Mouse (Mus musculus) testis, adult 2 months (tissue): Measurements from ENCODE around the gene Dstn. TPM values are rescaled to one million over a fixed set of nuclear protein-coding genes. Genes with fewer than 3 reads are reported as not detected.

Experiments
- H3K27ac ChIP-seq: fragments of 200-500 bp; 2 replicates; pipeline ENCODE4 v1.5.1; 2012; ENCODE audit warnings: low read depth, low read length; ENCODE audit not compliant: control insufficient read depth, insufficient read depth
- H3K27me3 ChIP-seq: fragments of 200-500 bp; 2 replicates; pipeline ENCODE4 v1.6.1; 2012; ENCODE audit warnings: mild to moderate bottlenecking, low read length, moderate library complexity; ENCODE audit not compliant: control insufficient read depth, insufficient read depth
- H3K36me3 ChIP-seq: fragments of 200-500 bp; 2 replicates; pipeline ENCODE4 v1.6.1; 2012; ENCODE audit warnings: mild to moderate bottlenecking, low read length; ENCODE audit not compliant: control insufficient read depth, insufficient read depth
- H3K4me1 ChIP-seq: fragments of 200-500 bp; 2 replicates; pipeline ENCODE4 v1.6.1; 2012; ENCODE audit warnings: low read length; ENCODE audit not compliant: control insufficient read depth, insufficient read depth
- H3K4me3 ChIP-seq: fragments of 200-500 bp; 2 replicates; pipeline ENCODE4 v1.5.1; 2012; ENCODE audit warnings: low read depth, mild to moderate bottlenecking, low read length, moderate library complexity, mixed read lengths; ENCODE audit not compliant: control insufficient read depth
- CTCF ChIP-seq: fragments of 200-500 bp; IDR thresholded peaks from 2 replicates; pipeline ENCODE4 v1.5.1; 2012; ENCODE audit warnings: low read depth, mild to moderate bottlenecking, inconsistent platforms, low read length, moderate library complexity; ENCODE audit not compliant: control insufficient read depth, insufficient read depth, insufficient replicate concordance
- POLR2A ChIP-seq: fragments of 200-500 bp; IDR thresholded peaks from 2 replicates; pipeline ENCODE4 v1.6.1; 2012; ENCODE audit warnings: low read depth, mild to moderate bottlenecking, inconsistent platforms, low read length, moderate library complexity; ENCODE audit not compliant: control insufficient read depth
- polyA plus RNA-seq: library from polyadenylated mRNA; depleted of rRNA; stranded (reverse); fragments of >200 nt; gene quantifications from 2 replicates; pipeline ENCODE4 v1.2.3, GENCODE M21; 2012; rRNA removed

Gene Dstn
- polyA plus RNA-seq, result 11.8 and 12.4 TPM in 2 replicates

DNA sequence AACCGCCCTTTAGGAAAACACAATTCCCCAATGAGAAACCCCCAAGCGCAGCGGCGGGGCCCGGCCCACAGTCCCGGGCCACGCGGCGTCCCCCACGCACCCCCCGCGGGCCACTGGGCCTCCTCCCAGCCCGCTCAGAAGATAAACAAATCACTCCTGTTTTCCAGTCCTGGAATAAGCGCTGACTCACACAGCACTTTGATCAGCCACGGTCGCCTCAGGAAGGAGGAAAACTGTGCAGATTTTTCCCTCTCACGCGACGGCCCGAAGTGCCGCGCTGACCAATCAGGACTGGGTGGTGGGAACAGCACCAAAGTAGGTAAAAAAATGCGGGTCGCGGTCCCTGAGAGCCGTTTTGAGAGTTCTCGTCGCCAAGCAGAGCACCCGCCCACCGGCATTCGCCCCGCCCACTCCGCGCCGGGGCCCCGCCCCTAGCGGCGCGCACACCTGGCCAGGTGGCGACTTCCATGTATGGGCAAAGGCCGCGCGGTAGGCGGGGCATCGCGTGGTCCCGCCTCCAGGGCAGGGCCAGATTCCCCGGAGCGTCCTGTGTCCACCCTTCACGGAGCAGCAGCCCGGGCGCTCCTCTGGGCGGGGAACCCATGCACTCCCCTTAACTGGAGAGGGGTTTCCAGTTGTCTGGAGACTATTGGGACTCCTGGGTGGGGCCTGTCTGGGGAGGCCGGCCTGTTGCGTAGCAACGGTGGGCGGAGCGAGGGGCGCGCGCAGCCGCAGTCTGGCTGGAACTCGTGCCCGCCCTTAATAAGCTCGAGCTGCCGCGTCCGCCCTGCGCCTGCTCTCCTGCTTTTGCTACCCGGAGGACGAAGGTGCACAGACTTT is at the start of gene Dstn:
Gene Dstn (plus strand): TSS at position 561 of the 840 bp plus-strand sequence.
- no peaks in the 10 kb centered on the region for H3K36me3 ChIP-seq
- H3K4me1 ChIP-seq, result peaks cover 7% of the 10 kb centered on the region
- no peak for TF ChIP-seq CTCF
- TF ChIP-seq POLR2A, result peak; percentile 95
- H3K27me3 ChIP-seq, result no peaks in the 10 kb centered on the region
- peak within 1 kb of the TSS; percentile 94 for H3K27ac ChIP-seq
- H3K4me3 ChIP-seq, result peak within 1 kb of the TSS; percentile 94

DNA sequence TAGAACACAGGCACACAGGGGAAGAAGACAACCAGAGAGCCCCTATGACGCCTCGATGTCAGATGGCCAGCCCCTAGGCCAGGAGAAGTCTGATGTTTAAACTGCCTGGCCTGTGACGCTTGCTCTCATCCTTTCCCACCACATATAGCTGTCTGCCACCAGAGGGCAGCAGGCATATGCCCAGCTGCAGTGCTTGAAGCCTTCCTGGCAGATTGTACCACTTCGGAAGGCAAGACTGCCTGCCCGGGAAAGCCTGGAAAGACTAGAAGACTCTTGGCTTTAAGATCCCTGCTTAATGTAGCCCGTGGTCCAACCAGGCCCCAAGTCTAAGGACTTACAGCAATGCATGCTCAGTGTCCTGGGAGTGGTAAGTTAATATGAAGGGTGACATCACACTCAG is 47.8 kb upstream of the Dstn start:
- peak overlapping the region; percentile 55 for H3K27ac ChIP-seq
- H3K36me3 ChIP-seq, result no peaks in the 10 kb centered on the region
- TF ChIP-seq POLR2A (no peak), CTCF (peak; percentile 84; the same call in 1 of the 2 replicates)
- H3K27me3 ChIP-seq, result no peaks in the 10 kb centered on the region
- H3K4me1 ChIP-seq, result peaks cover 3% of the 10 kb centered on the region
- H3K4me3 ChIP-seq, result no peak overlapping the region

DNA sequence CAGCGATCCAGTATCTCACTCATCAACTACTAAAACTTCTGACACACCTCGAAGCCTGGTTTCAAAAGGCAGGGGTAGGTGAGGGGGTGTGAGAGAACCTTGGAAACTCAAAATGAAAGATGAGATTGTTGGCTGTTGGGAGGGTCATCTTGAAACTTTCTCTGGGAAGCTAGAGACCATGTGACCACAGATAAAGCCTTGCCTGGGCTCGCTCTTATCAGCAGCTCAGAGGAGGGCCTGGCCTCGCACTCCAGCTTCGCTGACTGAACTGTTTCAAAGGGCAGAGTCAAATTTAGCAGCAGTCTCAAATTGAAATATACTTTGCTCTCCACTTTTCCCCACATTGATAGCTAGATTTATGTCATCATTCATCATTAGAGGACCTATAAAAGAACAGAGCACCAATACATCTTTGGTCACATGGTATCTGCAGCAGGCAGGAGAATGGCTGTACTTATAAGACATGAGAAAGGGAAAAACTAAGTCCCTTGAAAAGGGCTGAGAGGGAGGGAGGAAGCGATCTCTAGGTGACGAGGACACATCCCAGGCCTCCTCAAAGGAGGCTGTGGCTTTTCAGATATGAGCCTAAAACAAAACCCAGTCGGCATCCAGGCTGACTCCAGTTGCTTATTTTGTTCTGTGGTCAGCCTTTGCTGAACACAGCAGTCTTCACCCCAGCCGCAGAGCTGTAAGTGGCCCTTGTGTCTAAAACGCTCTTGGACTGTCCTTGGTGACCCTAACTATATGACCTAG is 44.0 kb upstream of the Dstn start:
- H3K4me3 ChIP-seq, result no peak overlapping the region
- H3K27ac ChIP-seq, result no peak overlapping the region
- TF ChIP-seq CTCF, result no peak
- no peak for TF ChIP-seq POLR2A
- H3K4me1 ChIP-seq, result no peaks in the 10 kb centered on the region; the same call in 1 of the 2 replicates
- H3K27me3 ChIP-seq, result no peaks in the 10 kb centered on the region
- no peaks in the 10 kb centered on the region for H3K36me3 ChIP-seq

DNA sequence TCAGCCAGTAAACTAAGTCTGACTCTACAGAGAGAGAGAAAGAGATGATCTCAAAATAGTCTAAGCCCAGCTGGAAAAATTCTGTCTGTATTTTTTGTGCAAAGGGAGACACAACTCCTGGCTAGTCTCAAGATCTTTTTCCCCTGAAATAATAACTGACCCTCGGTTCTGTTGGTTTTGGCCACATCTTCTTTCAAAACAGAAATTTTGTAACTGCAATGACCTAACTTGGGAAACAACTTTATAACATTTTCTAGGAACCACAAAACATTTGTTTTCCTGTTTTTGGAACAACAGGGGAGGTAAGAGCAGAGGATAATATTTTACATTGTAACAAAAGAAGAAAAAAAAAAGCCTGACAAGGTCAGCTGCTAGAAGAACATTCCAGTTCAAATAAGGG is 39.1 kb upstream of the Dstn start:
- no peak overlapping the region for H3K4me3 ChIP-seq
- H3K36me3 ChIP-seq, result no peaks in the 10 kb centered on the region
- no peaks in the 10 kb centered on the region for H3K27me3 ChIP-seq
- no peak overlapping the region for H3K27ac ChIP-seq
- H3K4me1 ChIP-seq, result peaks cover 4% of the 10 kb centered on the region
- TF ChIP-seq CTCF (no peak), POLR2A (no peak)

DNA sequence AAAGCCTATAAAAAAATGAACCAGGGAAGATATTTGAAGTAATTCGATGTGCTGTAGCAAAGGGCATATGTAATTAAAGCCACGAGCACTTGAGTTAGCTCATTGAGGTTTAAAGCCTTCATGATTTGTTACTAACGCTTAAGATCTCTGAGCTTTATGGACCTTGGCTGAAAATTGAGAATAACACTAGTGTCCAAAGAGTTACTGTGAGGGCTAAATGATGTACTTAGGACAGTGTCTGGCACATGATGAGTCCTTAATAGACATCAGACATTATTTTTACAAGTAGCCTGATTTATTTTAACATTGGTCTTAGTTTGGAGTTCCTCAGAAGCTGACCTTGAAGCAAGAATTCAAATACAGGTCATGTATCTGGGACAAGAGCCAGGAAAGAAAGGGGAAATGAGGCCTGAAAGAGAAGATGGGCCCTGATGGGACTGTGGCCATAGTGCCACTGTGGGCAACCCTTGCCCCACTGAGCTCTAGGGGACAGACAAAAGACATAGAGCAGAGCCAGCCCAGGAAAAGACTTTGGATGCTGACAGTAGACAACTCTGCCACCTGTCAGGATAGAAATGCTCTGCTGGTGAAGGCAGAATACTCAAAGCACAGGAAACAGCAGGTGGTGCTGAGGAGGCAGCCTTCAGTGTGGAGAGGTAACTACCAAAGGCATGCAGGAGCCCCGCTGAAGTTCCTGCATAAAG is 38.0 kb upstream of the Dstn start:
- Histone ChIP-seq H3K36me3 (no peaks in the 10 kb centered on the region), H3K4me3 (no peak overlapping the region), H3K4me1 (peaks cover 4% of the 10 kb centered on the region), H3K27me3 (no peaks in the 10 kb centered on the region), H3K27ac (no peak overlapping the region)
- TF ChIP-seq POLR2A (no peak), CTCF (no peak)

DNA sequence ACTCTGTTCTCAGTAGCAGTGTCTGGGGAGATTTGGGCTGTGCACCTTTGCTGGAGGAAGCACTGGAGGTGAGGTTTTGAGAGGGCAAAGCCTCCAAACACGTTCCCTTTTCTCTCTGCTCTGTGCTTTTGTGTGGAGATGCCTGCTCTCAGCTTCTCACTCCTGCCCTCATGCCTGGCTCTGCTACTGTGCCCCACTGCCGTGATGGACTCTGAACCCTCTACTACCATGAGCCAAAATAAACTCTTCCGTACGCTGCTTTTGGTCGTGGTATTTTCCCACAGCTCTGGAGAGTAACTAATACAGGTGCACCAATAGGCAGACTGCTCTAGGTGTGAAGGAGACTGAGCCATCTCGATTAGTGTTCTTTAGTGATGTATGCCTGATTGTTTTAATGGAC is 35.8 kb upstream of the Dstn start:
- Histone ChIP-seq H3K27ac (no peak overlapping the region), H3K4me3 (no peak overlapping the region), H3K4me1 (peaks cover 4% of the 10 kb centered on the region), H3K27me3 (no peaks in the 10 kb centered on the region), H3K36me3 (no peaks in the 10 kb centered on the region)
- no peak for TF ChIP-seq POLR2A
- no peak for TF ChIP-seq CTCF

DNA sequence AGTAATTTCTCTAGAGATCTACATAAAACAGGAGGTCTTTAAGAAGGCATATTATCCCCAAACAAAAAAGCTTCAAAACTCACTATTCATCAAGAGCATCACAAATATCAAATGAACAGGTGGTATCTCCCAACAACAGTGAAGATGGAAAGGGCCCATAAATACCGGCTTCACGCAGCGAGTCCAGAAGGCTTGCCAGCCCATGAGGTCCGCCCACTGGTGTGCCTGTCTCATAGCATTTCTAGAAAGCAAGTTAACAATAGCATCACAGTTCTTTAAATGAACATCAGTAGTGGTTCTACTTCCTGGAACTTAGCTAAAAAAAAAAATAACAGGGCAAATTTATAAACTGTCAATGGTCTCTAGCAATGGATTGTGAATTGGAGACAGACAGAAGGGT is 33.1 kb upstream of the Dstn start:
- Histone ChIP-seq H3K27me3 (no peaks in the 10 kb centered on the region), H3K27ac (no peak overlapping the region), H3K36me3 (no peaks in the 10 kb centered on the region), H3K4me3 (no peak overlapping the region), H3K4me1 (peaks cover 4% of the 10 kb centered on the region)
- TF ChIP-seq CTCF (no peak), POLR2A (no peak)
